Comparison of ENCODE assay signal across 22 mouse cellular contexts in the genomic region with DNA sequence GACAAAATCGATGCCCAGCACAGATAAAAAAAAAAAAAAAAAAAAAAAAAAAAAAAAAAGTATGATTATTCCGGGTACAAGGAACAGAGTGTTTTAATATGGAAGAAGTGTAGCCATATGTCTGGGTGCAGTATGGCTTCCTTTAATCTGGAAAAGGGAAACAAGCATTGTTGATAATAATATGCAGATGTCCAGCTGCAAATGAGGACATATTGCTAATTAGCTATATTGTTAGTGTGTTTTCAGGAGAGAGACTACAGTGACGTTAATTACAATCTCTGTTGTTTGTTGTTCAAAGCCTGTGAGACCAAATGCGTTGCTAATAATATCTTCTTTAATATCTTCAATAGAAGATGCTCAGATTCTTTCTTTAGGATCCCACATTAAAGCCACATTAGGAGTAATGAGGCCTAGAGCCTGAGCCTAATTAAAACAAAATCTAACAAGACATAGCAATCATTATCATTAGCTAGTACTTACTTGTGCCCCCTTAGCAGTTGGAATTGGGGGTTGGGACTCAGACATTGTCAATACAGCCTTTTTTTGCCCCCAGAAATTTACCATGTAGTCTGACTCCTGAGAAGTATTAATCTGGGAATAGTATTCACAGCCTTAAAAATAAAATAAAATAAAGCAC. TPM values are rescaled to one million over a fixed set of nuclear protein-coding genes. Genes with fewer than 3 reads are reported as not detected.
A peak's percentile ranks its signal among the peaks of the same experiment; 100 is the strongest.
DNase-seq lines count a peak whose midpoint lies in the region; ATAC-seq lines count a peak whose summit lies in the region.
"Had no signal": no experiment of that assay in that cellular context is flagged by ENCODE, and none has a peak within 500 bp of the region (broad histone marks: within the 10 kb centered on the region; RNA-seq: fewer than 3 reads in every experiment).

No protein-coding gene starts in this region.

- no peaks in the 10 kb centered on the region for H3K27me3 ChIP-seq in hindbrain, embryonic 16.5 days (replicated peaks; ENCODE audit: control insufficient read depth, insufficient read depth, low read length)
- no peaks in the 10 kb centered on the region for H3K27me3 ChIP-seq in hindbrain, embryonic 12.5 days
- H3K27me3 ChIP-seq in forebrain, embryonic 12.5 days: no peaks in the 10 kb centered on the region
- no peaks in the 10 kb centered on the region for H3K27me3 ChIP-seq in forebrain, embryonic 14.5 days (replicated peaks; ENCODE audit: control insufficient read depth, insufficient read depth, low read length)
- H3K27me3 ChIP-seq: embryonic facial prominence, embryonic 15.5 days; heart, embryonic 13.5 days; hindbrain, embryonic 15.5 days had no signal

- no peak overlapping the region for H3K4me2 ChIP-seq in hindbrain, embryonic 16.5 days (ENCODE audit: low read length)
- no peak overlapping the region for H3K4me2 ChIP-seq in hindbrain, embryonic 12.5 days (replicated peaks)
- no peak overlapping the region for H3K4me2 ChIP-seq in forebrain, embryonic 12.5 days
- no peak overlapping the region for H3K4me2 ChIP-seq in forebrain, embryonic 14.5 days (ENCODE audit: low read length)
- H3K4me2 ChIP-seq: embryonic facial prominence, embryonic 15.5 days; heart, embryonic 13.5 days; hindbrain, embryonic 15.5 days had no signal

- H3K4me1 ChIP-seq in hindbrain, embryonic 16.5 days (ENCODE audit: control insufficient read depth, insufficient read depth, low read depth, low read length): no peaks in the 10 kb centered on the region
- H3K4me1 ChIP-seq in hindbrain, embryonic 12.5 days: no peaks in the 10 kb centered on the region
- no peaks in the 10 kb centered on the region; the same call in 1 of the 2 replicates for H3K4me1 ChIP-seq in forebrain, embryonic 12.5 days
- H3K4me1 ChIP-seq in forebrain, embryonic 14.5 days (ENCODE audit: control insufficient read depth, insufficient read depth, low read length): no peaks in the 10 kb centered on the region
- H3K4me1 ChIP-seq: embryonic facial prominence, embryonic 15.5 days; hindbrain, embryonic 15.5 days had no signal

- peak; percentile 42; the same call in 1 of the 2 replicates for ATAC-seq in hindbrain, embryonic 16.5 days
- ATAC-seq in hindbrain, embryonic 12.5 days (ENCODE audit: low FRiP score): no peak
- ATAC-seq in forebrain, embryonic 12.5 days (ENCODE audit: low FRiP score): peak; percentile 67; the same call in 1 of the 2 replicates
- peak; percentile 88 for ATAC-seq in forebrain, embryonic 14.5 days

- H3K27ac ChIP-seq in hindbrain, embryonic 16.5 days (ENCODE audit: low read depth, low read length): no peak overlapping the region
- no peak overlapping the region for H3K27ac ChIP-seq in hindbrain, embryonic 12.5 days
- H3K27ac ChIP-seq in forebrain, embryonic 12.5 days: no peak overlapping the region
- H3K27ac ChIP-seq in forebrain, embryonic 14.5 days (ENCODE audit: low read depth, low read length): no peak overlapping the region
- H3K27ac ChIP-seq: embryonic facial prominence, embryonic 15.5 days; gastrocnemius, adult 2 months; heart, embryonic 13.5 days; hindbrain, embryonic 15.5 days had no signal

- no peak overlapping the region for H3K9ac ChIP-seq in hindbrain, embryonic 16.5 days (ENCODE audit: low read depth, low read length)
- H3K9ac ChIP-seq in hindbrain, embryonic 12.5 days: no peak overlapping the region
- H3K9ac ChIP-seq in forebrain, embryonic 12.5 days: no peak overlapping the region
- no peak overlapping the region for H3K9ac ChIP-seq in forebrain, embryonic 14.5 days (ENCODE audit: low read length)
- H3K9ac ChIP-seq: embryonic facial prominence, embryonic 15.5 days; heart, embryonic 13.5 days; hindbrain, embryonic 15.5 days had no signal

- no peaks in the 10 kb centered on the region; the same call in 1 of the 2 replicates for H3K9me3 ChIP-seq in hindbrain, embryonic 16.5 days (ENCODE audit: control insufficient read depth, low read length)
- no peaks in the 10 kb centered on the region for H3K9me3 ChIP-seq in hindbrain, embryonic 12.5 days (replicated peaks)
- H3K9me3 ChIP-seq in forebrain, embryonic 12.5 days: no peaks in the 10 kb centered on the region
- H3K9me3 ChIP-seq in forebrain, embryonic 14.5 days (replicated peaks; ENCODE audit: control insufficient read depth, low read length): no peaks in the 10 kb centered on the region
- H3K9me3 ChIP-seq: embryonic facial prominence, embryonic 15.5 days; heart, embryonic 13.5 days; hindbrain, embryonic 15.5 days had no signal

- 66% methylated on average over 4 of the region's 4 CpGs for WGBS in hindbrain, embryonic 16.5 days
- WGBS in hindbrain, embryonic 12.5 days: 84% methylated on average over 4 of the region's 4 CpGs
- 53% methylated on average over 4 of the region's 4 CpGs for WGBS in forebrain, embryonic 12.5 days
- WGBS in forebrain, embryonic 14.5 days: 22% methylated on average over 4 of the region's 4 CpGs

- H3K36me3 ChIP-seq in hindbrain, embryonic 16.5 days (ENCODE audit: control insufficient read depth, insufficient read depth, low read length): no peaks in the 10 kb centered on the region
- no peaks in the 10 kb centered on the region for H3K36me3 ChIP-seq in hindbrain, embryonic 12.5 days
- H3K36me3 ChIP-seq in forebrain, embryonic 12.5 days (replicated peaks): no peaks in the 10 kb centered on the region
- no peaks in the 10 kb centered on the region for H3K36me3 ChIP-seq in forebrain, embryonic 14.5 days (ENCODE audit: control insufficient read depth, insufficient read depth, low read length)
- H3K36me3 ChIP-seq: embryonic facial prominence, embryonic 15.5 days; heart, embryonic 13.5 days; hindbrain, embryonic 15.5 days had no signal

- peak; percentile 72 for DNase-seq in forebrain, embryonic 14.5 days (ENCODE audit: low spot score)
- DNase-seq in heart, adult 18-20 months: no peak
- DNase-seq in thymus, postnatal 0 days (ENCODE audit: low spot score): no peak
- DNase-seq: adrenal gland, adult 2 months; adrenal gland, postnatal 25 days; cerebellum, adult 11 months; cerebellum, adult 8-10 months; cerebellum, postnatal 14 days; embryo, embryonic 11 days; gastrocnemius, adult 2 months; gastrocnemius, postnatal 25 days; heart, postnatal 36 days; kidney, adult 11 months had no signal

- H3K4me3 ChIP-seq in hindbrain, embryonic 16.5 days (ENCODE audit: low read length): no peak overlapping the region
- H3K4me3 ChIP-seq in hindbrain, embryonic 12.5 days: no peak overlapping the region
- no peak overlapping the region for H3K4me3 ChIP-seq in forebrain, embryonic 12.5 days (replicated peaks)
- H3K4me3 ChIP-seq in forebrain, embryonic 14.5 days (ENCODE audit: low read depth, low read length): no peak overlapping the region
- H3K4me3 ChIP-seq: embryonic facial prominence, embryonic 15.5 days; erythroblast, embryonic 14.5 days; gastrocnemius, adult 2 months; heart, embryonic 13.5 days; hindbrain, embryonic 15.5 days had no signal

RNA-seq across cellular contexts. Expression of a gene that starts 46.3 kb away (rescaled TPM):
- polyA plus RNA-seq in hindbrain, embryonic 16.5 days (2015; fragmentation: Nextera tagmentation; extraction: Ambion mirVana): 0.79 and 1.1 TPM in 2 replicates
- 1.7 and 1.8 TPM in 2 replicates for polyA plus RNA-seq in hindbrain, embryonic 12.5 days (2016; fragmentation: Nextera tagmentation; extraction: Ambion mirVana)
- 0.18 and 0.28 TPM in 2 replicates for polyA plus RNA-seq in forebrain, embryonic 12.5 days (2016; fragmentation: Nextera tagmentation; extraction: Ambion mirVana)
- polyA plus RNA-seq in forebrain, embryonic 14.5 days (2014; fragmentation: Nextera tagmentation; extraction: Ambion mirVana): 0.32 and 0.50 TPM in 2 replicates
- total RNA-seq in heart, adult 18-20 months (2021): 1 to 10 TPM in 1 of 2 experiments, under 1 TPM in 1; 0.79 to 1.3 TPM
- 0.12 and 0.13 TPM in 2 replicates for polyA plus RNA-seq in thymus, postnatal 0 days (2015; fragmentation: Nextera tagmentation; extraction: Ambion mirVana)
- total RNA-seq: common myeloid progenitor, adult 5-6 weeks; granulocyte monocyte progenitor cell, adult 5-6 weeks had no signal
- polyA plus RNA-seq: erythroblast, embryonic 14.5 days had no signal
